Mouse (Mus musculus) kidney, adult 9 months (tissue): Measurements from ENCODE around the gene D8Ertd738e.

Experiments
- DNase-seq: peaks from one replicate; pipeline ENCODE4 v3.0.0; 2022

The D8Ertd738e gene

DNA sequence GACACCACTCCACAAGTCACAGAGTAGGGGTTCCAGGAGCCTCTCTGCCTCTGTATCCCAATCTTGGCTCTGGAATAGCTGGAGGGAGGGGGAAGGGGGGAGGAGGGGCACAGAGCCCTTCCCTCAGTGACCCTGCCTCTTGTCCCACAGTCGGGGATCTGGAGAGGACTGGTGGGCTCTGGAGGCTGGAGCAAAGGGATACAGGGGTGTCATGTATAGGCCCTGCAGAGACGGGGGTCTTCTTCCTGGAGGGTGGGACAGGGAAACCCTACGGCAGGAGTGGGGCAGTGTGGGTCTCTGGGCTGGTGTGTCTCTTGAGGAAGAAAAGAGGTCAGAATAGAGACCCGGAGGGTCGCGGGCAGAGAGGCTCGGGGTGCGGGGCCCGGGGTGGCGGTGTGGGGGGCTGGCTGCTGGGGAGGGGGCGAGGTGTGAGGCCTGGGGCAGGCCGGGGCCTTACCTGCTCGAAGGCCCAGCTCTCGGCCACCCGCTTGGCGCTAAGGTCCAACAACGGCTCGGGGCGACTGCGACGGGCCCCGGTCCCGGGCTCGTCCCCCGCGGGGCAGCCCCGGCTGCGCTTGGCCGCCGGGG lies 13.0 kb downstream of the D8Ertd738e start:
- DNase-seq: no peak

DNA sequence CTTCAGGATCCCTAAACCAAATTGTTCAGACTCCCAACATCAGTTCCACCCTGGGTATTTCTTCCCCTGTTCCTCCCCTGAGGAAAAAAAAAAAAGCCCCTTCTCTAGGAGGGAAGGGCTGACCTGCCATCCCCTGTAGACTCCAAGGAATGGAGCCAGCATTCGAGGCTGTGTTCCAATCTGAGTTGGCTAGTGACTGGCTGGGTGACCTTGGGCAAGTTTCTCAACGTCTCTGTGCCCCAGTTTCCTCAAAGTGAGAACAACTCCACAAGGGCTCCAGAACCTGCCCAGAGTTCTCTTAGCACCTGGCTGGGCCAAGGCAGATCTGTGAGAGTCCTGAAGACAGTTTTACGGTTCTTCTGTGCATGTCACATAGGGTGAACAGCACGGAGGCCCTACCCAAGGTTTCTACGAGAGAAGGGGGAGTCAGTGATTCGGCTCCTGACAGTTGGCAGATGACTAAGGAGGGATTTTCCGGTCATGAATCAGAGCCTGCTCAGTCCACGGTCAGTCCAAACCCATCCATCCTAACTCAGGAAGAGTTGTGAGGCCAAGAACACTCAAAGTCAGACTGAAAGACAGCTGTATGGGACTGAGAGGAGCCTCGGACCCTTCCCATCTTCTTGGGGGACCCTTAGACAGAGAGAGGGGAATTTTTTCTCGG lies 13.6 kb downstream of the D8Ertd738e start:
- DNase-seq: no peak

DNA sequence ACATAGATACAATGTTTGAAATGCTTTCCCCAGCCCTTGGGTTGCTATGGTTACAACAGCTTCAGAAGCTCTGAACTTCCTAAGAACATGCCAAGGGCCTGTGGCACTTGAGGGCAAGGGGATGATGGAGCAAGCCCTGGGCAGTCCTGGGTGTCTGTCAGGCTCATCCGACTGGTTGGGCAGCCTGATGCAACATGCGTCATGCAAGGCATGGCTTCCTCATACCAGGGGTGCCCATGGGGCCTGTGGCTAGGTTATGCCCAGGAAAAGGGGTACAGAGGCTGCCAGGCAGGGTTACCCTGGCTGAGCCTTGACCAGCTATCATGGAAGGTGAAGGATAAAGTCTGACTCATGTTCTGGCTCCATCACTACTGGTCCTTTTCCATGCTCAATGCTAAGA lies 16.5 kb downstream of the D8Ertd738e start:
- no peak for DNase-seq

DNA sequence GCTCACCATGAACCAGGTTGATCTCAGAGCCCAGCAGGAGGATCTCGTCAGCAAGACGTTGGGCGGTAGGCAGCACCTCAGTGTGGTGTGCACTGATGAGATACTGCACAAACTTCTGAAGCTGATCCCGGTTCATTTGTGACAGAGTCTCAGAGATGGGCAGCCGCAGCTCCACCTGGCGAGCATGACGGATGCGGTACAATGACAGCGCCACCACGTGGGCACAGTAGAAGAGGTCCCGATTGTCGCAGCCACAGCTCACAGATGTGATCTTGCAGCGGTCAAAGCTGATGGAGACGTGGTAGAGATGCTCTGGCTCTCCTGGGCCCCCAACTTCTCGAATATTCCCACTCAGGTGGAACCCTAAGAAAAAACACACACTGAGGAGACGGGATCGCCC lies 18.8 kb downstream of the D8Ertd738e start:
- DNase-seq: no peak

DNA sequence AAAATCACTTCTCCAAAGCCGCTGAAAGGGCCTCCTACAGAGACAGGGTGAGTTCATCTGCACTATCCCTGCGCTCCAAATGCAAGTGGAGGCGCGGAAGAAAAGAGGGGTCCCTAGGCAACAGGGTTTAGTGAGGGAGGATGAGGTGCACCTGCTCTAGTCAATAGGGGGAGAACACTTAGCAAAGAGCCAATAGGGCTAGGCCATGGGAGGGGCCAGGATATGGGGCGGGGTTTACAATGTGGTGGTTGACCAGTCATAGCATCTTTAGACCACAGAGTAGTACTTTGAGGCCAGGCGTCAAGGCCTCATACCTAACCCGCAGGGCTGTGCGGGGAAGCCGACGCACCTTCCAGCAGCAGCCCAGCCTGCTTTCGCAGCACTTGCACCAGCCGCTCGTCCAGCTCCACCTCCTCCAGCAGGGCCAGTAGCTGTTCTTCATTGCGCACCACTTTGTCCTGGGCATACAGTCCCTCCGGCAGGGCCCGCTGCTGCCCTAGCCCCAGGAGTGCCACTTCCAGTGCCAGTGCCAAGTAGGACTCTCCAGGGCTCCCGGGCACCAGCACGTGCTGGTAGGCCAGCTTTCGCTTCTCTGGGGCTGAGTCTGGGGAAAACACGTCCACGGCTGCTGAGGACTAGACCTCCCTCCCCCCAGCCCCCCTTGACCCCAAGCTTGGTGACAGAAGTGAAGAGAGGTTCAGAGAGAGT lies 26.0 kb downstream of the D8Ertd738e start:
- no peak for DNase-seq

DNA sequence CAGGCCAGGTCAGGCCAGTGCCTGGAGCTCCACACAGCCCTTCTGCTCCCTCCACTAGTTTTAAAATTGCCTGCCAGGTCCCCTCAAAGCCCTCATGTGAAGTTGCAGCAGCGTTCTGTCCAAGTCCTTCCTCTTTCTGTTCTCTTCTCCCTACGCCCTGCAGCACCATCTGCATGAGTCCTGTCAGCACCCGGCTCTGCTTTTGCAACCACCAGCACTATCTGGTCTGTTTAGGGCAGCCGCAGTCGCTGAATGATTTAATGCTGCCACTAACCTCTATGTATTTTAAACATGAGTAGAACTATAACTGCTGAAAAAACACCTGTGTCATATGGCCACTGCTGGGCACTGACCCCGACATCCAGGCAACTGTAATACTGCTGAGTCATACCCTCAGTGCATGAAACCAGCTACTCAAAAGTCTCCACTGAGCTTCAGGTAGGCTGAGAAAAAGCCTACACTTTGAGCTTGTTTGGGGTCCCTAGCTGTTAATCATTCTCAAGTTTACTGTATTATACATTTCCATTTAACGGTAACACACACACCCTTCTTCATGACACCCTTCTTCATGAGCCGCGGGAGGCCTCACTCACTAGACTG lies 26.9 kb downstream of the D8Ertd738e start:
- DNase-seq: no peak

DNA sequence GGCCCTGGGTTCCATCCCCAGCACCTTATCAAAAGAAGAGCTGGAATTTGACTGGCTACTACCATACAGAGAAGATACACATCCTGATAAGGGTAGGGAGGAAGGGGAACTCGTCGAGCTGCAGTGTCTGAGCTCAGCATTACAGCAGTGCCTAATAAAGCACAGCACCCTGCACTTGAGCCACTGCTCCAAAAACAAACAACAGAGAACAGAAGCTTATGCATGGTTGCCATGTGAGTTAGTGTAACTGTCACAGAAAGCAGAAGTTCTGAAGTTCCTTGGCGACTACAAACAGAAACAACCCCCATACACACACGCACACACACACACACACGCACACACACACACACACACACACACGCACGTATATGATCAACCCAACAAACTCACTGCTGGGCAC lies 29.4 kb downstream of the D8Ertd738e start:
- DNase-seq: no peak

DNA sequence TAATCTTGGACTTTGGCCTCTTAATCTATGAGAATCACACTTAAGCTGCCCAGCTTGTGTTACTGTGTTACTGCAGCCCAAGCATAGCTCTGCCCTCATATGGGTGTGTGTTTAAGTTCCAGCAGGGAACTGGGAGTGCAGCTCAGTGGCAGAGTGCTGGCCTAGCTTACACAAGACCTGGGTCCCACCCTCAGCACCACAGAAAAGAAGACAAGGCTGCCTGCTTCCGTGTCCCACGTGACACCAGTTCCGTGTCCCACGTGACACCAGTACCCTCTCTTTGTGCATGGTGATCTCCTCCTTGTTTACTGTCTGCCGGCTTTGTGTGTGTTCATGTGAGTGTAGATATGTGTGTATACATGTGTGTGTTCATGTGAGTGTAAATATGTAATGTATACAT lies 31.4 kb downstream of the D8Ertd738e start:
- no peak for DNase-seq

DNA sequence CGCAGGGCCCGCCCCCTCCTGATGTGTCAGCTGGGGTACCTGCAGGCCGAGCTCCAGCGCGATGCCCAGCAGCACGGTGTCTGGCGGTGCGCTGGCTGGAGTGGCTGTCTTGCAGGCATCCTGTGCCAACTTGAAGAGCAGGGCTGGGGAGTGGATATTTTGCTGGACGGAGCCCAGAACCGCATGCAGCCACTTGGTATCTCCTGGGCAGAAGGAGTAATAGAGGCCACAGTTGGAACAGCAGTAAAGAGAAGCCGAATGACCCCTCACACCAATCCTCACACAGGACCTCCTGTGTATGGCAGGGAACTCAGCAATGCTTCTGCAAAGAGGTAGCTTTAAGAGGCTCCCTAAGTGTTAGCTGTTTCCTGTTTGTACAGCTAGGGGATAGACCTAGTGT lies 32.3 kb downstream of the D8Ertd738e start:
- no peak for DNase-seq

DNA sequence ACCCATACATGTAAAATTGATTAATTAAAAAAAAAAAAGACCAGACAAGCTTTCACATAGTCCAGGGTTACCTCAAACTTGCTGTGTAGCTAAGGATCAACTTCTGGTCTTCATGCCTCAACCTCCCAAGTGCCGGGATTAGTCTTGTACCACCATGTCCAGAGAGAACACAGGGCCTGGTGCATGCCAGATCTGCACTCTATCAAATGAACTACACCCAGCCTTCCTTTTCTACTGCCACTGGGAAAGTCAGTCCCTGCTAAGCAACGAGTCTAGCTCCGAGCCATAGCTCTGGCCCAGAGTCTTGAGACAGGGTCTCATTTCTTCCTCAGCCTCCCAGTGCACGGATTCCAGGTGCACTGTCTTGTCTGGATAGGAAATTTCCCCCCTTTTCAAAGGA lies 36.2 kb downstream of the D8Ertd738e start:
- DNase-seq: no peak

DNA sequence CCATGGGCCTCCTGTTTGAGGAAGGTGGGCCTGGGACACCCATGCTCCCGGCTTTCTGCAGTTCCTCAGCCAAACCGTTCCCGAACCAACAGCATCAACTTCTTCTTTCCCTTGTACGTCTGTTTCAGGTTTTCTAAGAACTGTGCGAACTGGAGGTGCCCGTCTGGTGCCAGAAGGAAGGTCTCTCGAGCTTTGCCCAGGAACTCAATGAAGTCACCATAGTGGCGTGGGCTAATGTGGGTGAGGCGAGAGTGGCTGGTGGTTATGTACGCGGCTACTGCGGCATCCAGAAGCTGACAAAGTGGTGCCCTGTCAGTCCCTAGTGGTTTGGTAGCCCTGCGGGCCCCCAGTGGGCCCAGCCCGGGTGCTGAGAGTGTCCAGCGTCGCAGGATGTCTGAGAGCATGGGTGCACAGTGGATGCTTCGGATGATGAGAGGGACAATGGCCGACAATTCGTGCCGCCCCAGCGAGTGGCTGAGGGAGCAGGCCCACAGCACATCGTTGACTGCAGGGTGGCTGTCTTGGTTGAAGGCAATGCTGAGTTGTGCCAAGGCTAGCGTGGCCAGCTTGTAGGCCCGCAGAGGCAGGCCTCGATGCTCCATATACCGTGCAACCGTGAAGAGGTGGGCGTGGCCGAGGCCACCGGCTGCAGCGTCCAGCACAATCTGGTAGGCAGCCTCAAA lies 37.5 kb downstream of the D8Ertd738e start:
- DNase-seq: no peak

DNA sequence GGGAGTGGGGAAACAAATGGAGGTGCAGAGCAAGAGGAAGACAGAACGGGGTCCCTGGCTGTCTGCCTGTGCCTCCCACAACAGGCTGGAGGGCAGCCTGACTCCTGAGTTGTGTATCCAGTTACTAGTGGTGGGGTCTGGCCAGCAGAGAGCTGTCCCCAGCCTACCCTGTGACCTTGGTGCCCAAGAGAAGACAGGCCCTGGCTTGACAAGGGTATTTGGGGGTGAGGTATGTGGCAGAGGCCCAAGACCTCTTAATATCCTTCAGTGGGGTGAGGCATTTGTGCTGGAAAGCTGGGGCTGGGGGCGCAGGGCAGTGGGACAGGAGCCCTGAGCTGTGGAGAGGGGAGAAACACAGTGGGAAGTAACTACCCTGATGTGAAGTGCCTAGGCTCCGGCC lies 38.3 kb downstream of the D8Ertd738e start:
- no peak for DNase-seq

DNA sequence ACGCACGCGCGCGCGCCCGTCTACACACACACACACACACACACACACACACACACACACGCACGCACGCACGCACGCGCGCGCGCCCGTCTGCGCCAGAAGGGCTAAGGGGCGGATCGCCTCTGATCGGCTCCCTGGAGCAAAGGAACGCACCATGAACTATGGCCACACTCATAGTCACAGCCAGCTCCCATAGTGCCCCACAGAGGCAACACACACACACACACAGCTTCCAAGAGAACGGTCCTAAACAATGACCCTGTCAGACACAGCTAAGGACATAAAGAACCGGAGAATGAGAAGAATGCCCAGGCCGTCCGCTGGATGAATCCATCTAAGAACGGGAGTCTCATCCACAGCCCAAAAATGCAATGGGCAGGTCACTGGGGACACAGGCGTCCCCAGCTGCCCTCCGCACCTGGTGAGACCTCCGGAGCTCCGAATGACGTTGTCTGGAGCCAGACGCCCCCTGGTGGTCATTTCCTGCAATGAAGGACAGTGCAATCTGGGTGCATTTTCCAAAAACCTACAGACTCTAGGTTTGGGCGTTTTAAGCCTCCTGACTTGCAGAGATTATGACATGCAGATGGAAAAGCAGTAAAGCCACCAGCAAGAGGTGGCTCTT lies 39.2 kb downstream of the D8Ertd738e start:
- peak; percentile 79 for DNase-seq

DNA sequence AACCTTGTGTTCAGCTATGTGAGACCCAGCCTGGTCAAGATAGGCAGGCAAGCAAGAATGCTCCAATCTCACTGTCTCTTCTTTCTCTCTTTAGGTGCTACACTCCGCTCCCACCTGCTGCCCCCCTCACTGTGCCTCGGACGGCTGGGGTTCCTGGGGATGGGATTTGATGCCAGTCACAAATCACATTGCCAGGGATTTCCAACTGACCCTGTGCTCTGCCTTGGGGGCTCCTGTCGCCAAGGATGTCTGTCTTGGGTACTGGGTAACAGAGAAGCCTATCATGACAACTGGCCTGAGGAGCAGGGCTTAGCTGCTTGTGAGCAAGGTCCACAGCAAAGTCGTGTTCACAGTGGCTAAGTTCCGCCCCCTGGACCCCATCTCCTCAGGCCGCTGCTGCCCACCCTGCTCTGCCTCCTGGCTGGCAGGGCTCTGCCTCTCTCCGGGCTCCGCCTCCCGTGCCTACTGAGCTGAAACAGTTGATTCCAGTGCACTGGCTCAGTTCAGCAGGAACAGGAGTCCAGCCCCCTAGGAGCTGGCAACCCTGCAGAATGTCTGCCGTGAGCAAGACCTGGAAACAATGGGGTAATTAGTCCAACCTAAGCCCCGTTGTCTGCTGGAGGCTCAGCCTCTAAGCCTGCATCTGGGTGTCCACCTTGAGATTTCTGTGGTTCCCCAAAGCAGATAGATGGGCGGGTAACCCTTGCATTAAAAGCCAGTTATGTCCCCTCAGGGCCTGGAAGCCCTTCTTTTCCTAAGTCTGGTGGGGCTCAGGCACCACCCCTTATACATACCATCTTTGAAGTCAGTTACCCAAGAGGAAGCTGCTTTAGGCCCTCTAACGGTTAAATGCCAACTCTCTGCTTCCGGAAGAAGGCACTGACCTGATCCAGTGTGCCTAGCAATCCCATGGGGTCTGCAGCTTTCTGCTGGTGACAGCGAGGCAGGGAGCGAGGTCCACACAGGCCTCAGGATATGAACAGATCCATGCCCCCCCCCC lies 40.8 kb downstream of the D8Ertd738e start:
- DNase-seq: no peak

DNA sequence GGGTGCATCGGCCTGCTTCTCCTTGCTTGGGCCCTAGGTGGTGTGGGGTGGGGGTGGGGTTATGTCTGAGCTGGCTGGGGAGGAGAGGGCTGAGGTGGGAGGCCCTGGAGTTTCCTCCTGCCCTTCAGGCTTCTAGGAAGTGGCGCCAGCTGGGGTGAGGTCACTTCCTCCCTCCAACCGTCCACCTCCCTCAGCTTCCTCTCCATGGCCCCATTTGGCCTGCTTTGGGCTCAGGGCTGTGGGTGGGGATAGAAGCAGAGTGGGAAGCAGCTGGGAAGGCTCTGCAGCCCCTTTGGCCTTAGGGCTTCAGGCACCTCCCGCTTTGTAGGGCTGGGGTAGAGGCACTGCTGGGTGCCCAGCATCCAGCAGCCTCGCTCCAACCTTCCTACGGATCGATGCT lies 41.7 kb downstream of the D8Ertd738e start:
- DNase-seq: peak; percentile 66

DNA sequence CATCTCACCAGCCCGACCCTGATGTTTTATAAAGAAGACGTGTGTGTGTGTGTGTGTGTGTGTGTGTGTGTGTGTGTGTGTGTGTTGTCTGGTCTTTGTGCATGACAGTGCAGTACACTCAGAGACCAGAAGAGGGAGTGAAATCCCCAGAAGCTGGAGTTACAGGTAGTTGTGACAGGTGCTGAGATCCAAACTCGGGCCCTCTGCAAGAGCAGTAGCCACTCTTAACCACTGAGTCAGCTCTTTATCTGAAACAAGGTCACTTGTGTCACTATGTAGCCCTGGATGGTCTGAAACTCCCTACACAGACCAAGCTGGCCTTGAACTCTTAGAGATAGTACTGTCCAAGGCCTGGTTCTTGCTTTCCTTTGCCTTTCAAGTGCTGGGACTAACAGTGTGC lies 42.9 kb downstream of the D8Ertd738e start:
- DNase-seq: no peak

DNA sequence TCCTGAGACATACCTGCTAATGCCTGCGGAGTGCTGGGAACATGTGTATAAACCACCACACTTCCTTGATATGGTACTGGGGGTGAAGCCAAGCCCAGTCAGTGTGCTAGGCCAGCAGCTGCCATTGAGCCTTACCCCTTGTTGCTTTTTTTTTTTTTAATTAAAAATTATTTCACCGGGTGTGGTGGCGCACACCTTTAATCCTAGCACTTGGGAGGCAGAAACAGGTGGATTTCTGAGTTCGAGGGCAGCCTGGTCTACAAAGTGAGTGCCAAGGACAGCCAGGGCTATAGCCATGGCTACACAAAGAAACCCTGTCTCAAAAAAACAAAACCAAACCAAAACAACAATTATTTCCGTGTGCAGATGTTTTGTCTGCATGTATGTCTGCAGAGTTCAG lies 44.4 kb downstream of the D8Ertd738e start:
- DNase-seq: no peak

DNA sequence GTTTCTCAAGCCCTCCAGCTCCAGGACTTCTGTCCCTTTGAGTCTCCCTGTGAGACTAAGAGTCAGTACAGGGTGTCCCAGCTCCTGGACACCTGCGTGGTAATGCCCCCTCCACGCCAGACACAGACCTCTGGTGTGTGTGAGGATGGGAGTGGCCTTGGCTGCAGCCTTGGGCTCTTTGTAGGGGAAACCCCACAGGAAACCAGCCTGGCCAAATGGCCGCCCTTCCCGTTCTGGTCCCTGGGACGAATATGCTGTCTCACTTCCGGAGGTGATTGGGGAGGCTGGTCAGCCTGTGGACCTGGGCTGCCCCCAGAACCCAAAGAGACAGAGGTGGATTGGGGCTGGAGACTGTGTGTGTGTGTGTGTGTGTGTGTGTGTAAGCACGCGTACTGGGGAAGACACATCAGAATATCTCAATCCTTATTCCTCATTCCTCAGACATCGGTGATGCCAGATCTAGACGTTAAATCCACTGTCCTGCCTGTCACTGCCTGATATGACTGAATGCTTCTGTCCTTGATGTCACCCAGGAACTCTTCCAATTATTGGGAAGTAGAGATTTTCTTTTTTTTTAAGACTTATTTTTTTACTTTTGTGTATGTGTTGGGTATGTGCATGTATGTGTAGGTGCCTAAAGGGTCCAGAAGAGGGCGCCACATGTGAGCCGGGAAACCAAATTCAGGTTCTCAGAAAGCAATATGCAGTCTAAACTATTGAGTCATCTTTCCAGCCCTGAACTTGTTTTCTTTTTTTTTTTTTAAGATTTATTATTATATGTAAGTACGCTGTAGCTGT lies 45.3 kb downstream of the D8Ertd738e start:
- peak; percentile 85 for DNase-seq

DNA sequence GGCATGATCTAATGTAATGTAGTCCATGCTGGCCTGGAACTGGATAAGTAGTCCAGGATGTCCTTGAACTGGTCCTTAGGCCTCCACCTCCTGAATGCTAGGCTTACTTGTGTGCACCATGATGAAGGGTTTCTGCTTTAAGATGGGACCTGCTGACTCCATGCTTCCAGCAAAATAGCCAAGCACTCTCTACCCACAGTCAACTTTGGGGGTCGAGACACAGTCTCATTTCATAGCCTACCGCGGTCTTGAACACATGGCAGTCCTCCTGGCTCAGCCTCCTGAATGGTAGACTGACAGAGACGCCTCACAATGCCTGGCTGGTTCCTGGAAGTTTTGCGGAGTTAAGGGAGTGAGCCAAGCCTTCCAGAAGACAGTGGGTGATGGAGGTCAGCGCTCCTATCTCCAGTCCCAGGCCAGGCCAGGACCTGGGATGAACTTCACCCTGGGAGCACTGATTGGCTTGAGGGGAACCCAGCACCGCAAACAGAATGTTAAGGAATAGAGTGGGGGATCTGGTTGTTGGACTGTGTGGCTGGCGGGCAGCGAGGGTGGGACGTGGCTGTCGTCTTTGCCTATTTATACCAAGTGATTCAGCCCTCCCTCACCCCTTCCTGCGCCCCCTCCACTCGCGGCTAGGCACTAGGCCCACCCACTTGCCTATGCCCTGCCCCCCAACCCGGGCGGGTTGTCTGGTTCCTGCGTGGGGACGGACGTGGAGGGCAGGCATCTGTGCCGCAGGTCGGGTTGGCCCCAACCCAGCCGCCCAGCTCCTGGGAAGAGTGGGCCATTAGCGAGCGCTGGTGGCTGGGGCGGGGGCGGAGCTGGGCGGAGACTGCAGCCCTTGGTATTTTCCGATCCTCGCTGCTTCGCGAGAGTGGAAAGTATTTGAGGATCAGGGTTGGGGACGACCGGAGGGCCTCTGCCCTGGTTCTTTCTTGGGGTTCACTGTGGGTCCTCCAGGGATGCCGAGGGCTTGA lies 46.3 kb downstream of the D8Ertd738e start:
- DNase-seq: peak; percentile 85

DNA sequence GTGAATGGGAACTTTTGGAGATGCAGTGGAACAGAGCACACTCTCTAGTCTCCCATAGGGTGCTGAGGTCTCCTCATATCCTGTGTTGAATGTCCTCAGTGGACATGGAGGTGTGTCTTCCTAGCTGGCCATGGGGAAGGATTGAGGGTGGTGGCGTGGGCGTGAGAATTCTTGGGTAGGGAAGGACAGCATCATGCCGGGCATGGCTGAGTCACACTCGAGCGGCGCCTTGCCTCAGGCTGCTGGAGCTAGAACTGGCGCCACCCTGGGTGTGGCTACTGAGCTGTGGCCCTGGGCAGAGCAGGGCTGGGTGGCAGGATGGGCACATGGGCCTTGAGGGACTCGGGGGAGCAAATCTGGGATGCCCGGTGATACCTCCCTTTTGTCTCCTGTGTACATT lies 47.1 kb downstream of the D8Ertd738e start:
- peak; percentile 55 for DNase-seq
